Mouse (Mus musculus): Measurements from ENCODE around the gene Naa80. TPM values are rescaled to one million over a fixed set of nuclear protein-coding genes. Genes with fewer than 3 reads are reported as not detected.
"Not testable (repeated sequence)": the region's sequence is repeated elsewhere in the genome, so short reads cannot be mapped to it uniquely, and the experiment has no call there.

The Naa80 gene
- total RNA-seq, 2 experiments from 2014 or later = 7.1 to 8.2 TPM

DNA sequence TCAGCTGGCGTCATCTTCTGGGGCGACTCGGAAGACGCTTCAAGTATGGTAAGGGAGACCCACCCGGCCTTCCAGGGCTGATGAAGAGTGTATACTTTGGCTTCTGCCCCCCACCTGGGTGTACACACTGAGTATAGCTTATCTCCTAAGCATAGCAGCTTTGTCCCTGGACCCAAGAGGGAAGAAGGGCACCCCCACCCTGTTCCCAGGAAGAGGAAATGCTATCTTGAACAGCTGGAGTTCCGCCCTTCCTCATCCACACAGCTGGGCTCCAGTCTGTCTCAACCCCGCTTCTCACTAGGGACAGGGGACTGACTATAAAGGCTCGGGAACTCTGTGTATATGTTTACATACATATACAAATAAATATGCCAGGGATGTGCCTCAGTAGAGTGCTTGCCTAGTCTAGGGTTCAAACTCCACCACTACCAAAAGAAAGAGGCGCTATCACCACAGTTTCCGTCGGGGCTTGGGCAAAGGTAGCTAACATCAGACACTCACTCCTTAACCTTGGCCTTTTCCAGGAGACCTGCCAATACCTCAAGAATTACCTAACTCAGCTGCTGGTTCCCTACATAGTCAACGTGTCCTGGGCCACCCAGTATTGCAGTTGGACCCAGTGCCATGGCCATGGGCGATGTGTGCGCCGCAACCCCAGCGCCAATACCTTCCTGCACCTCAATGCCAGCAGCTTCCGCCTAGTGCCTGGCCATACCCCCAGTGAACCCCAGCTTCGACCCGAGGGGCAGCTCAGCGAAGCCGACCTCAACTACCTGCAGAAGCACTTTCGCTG, 7.0 kb upstream of the Naa80 start:
- no peak for ATAC-seq (replicated peaks; ENCODE audit: poor library complexity, severe bottlenecking)

DNA sequence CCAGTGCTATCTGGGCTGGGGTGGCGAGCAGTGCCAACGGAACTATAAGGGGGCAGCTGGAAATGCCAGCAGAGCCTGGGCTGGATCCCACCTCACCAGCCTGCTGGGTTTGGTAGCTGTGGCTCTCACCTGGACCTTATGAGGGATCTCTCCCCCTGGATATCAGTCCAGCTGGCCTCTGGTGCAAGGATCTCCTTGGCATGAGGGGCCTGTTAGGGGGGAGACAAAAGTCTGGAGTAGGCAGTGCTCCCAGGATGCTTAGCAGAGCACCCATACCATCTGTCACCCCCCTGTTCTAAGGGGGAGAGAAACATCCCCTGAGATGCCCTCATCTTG, 6.4 kb upstream of the Naa80 start:
- no peak for ATAC-seq (replicated peaks; ENCODE audit: poor library complexity, severe bottlenecking)

DNA sequence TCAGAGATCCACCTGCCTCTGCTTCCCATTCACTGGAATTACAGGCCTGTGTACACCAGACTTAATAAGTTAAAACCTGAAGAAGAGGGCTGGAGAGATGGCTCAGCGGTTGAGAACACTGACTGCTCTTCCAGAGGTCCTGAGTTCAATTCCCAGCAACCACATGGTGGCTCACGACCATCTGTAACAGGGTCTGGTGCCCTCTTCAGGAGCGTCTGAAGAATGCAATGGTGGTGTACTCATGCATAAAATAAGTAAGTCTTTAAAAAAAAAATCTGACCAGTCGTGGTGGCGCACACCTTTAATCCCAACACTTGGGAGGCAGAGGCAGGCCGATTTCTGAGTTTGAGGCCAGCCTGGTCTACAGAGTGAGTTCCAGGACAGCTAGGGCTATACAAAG, 4.9 kb upstream of the Naa80 start:
- ATAC-seq (replicated peaks; ENCODE audit: poor library complexity, severe bottlenecking) = not testable (repeated sequence)

DNA sequence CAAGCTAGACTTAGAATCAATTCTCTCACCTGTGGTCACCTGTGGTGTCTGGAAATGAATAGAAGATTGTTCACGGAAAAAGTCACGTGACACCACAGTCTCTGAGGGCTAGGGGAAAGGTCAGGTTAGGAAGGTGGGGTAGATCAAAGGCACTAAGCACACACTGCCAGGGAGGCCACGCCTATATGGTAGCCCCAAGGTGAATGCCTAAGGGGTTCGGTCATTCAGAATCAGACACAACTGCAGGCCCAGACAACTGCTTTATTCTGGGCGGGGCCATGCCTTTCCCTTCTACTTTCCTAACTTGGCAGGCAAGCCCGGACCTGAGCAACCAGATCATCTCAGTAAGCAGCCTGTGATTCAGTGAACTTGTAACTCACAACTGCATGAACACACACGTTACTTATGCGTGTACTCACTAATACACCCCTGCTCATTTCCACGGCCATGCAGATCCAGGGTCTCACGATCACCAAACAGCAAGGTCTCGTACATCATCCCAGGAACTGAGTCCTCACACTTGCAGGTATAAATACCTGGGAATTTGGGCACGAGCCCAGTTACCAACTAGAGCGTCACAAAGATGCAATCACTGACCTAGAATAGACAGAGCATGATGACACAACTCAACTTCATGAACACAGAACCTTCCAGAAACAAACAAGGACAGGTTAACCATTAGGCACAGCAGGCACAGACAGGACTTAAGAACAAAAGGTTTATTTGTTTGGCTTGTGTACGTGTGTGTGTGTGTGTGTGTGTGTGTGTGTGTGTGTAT, 2.9 kb upstream of the Naa80 start:
- no peak for ATAC-seq (replicated peaks; ENCODE audit: poor library complexity, severe bottlenecking)

DNA sequence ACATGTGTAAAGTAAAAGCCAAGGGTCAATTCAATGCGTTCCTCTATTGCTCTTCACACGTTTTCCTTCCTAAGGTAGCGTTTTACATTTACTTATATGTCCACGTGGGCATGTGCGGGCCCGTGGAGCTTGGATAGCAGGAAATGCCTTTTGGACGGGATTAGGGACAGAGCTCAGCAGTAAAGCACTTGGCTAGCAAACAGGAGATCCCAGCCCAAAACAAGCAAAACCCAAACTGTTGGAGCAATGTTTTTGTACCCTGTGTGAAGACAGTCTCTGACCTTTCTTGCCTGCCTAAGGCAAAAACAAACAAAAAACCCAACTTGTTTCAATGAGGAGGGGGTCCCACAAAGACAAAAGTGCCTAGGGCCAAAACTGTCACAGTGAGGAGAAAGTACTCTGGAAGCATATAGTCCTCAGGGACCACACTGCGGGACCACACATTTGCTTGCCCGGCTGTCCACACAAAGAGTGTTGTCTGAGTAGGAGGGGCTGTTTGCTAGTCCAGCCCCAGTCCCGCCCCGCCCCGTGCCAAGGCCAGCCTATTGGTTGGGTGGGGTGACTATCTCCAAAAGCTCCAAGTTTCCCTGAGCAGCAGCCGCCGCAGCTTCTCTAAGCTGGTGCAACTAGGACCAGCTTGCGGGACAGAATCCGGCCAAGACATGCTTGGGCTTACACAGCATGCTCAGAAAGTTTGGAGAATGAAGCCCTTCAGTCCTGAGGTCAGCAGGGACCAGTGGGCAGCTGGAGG, 2.2 kb upstream of the Naa80 start, which contains the start of gene Hyal1:
TSS of gene Hyal1 (plus strand) at position 571 of the 751 bp plus-strand sequence.
- peak; percentile 66 for ATAC-seq (replicated peaks; ENCODE audit: poor library complexity, severe bottlenecking)

DNA sequence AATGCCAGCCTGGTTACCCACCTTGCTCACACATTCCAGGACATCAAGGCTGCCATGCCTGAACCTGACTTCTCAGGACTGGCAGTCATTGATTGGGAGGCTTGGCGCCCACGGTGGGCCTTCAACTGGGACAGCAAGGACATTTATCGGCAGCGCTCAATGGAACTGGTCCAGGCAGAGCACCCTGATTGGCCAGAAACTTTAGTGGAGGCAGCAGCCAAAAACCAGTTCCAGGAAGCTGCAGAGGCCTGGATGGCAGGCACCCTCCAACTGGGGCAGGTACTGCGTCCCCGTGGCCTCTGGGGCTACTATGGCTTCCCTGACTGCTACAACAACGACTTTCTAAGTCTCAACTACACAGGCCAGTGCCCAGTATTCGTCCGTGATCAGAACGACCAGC, 816 bp upstream of the Naa80 start:
- ATAC-seq (replicated peaks; ENCODE audit: poor library complexity, severe bottlenecking) = no peak

DNA sequence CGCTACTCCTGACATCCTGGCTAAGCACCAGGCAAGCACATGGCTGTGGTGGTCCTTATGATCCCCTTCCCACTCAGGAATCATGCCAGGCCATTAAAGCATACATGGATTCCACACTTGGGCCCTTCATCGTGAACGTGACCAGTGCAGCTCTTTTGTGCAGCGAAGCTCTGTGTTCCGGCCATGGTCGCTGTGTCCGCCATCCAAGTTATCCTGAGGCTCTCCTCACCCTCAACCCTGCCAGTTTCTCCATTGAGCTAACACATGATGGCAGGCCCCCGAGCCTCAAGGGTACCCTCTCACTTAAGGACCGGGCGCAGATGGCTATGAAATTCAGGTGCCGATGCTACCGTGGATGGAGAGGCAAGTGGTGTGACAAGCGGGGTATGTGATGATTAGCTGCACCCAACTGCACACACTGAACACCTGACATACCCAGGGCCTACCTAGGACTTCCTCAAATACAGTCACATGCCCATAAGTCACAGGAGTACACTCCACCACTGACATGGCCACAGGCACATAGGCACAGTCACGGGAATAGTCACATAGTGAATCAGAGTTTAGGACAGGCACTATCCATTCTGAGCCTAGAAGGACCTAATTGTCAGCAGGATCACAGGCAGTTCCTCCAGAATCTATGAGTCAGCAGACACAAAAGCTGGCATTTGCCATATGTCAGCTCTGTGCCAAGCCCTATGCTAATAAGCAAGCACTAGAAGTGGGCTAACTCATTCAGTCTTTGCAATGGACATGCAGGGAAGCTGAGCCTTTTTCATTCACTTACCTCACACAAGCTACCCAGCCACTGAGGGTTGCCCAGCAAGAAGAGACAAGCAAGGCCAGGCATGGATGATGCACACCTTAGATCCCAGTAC, 575 bp downstream of the Naa80 start:
- no peak for ATAC-seq (replicated peaks; ENCODE audit: poor library complexity, severe bottlenecking)

DNA sequence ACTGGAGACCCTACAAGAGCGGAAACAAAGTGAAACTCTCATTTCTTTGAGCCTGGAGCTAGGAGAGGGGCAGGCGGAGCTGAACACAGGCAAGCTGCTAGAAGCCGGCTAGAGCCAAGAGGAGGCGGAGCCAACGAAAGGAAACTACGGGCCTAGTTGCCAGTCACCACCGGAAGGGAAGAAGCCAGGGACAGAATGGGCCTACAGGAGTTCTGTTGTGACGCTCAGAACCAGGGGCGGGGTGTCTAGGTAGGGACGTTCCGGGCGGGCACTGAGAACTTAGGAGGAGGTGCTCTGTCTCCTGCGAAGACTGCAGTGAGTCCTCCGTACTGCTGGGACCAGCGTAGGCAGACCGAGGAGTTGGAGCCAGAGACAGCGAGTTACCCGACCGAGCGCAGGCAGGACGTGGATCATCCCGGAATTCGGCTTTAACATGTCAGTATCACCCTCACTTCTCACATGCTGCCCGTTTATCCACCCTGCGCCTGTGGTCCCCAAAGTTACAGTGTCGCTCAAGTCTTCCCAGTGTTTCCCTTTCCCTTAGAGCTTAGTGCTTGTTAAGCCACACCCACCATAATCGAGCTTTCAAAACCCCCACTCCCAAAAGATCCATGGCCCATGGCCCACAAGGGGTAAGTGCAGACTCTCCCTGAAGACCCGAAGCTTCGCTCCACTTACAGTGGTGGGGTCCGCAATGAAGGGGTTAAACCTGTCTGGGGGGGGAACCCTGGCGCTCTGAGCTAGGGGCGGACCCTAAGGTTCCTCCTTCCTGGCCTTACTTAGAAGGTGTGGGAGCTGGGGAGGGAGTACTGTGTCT, 2.0 kb downstream of the Naa80 start, which contains the start of gene Hyal3:
TSS of gene Hyal3 (plus strand) at position 318 of the 817 bp plus-strand sequence.
- peak; percentile 78 for ATAC-seq (replicated peaks; ENCODE audit: poor library complexity, severe bottlenecking)

DNA sequence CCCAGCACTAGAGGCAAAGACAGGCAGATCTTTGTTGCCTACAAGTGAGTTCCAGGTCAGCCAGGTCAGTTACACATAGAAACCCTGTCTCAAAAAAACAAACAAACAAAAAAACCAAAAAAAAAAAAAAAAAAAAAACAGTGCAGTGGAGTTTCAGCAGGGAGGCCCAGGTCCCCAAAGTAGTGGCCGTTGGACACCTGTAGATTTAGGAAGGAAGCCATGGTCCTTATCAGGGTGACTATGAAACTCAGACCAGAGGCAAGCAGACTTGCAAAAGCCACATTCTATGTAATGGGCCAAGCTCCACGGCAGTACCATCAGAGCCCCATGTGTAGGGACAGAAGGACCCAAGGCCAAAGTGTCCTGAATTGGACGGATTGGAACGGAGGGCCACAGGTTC, 2.9 kb downstream of the Naa80 start:
- ATAC-seq (replicated peaks; ENCODE audit: poor library complexity, severe bottlenecking) = no peak

DNA sequence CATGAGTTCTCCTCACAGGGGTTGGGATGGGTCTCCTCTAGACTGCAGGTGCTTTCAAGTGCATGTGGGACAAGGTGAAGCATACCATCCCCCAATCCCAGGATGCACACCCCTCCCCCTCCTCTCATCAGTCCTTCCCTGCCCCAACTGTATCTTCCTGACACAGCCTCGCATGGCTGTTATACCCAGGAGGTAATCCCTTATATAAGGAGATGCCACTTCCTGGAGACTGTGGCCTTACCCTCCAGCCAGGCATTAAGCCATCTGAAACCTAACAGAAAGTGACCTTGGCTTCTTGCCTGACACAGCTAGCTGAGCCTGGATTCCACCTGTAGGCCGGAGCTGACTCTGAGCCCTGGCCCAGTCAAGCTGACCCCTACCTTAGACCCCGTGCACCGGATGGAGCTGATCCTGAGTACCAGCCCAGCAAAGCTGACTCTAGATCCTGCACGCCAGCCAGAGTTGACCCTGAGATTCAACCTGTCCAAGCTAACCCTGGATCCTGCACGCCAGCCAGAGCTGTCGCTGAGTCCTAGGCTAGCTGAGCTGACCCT, 3.9 kb downstream of the Naa80 start:
- ATAC-seq (replicated peaks; ENCODE audit: poor library complexity, severe bottlenecking) = no peak

DNA sequence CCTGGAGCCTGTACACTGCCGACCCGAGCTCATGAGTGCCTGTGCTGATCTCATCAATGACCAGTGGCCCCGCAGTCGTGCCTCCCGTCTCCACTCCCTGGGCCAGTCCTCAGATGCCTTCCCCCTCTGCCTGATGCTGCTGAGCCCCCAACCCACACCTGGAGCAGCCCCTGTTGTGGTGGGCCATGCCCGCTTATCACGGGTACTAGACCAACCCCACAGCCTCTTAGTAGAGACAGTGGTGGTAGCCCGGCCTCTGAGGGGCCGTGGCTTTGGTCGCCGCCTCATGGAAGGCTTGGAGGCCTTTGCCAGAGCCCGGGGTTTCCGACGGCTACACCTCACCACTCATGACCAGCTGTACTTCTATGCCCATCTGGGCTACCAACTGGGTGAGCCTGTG, 4.5 kb downstream of the Naa80 start:
- no peak for ATAC-seq (replicated peaks; ENCODE audit: poor library complexity, severe bottlenecking)

DNA sequence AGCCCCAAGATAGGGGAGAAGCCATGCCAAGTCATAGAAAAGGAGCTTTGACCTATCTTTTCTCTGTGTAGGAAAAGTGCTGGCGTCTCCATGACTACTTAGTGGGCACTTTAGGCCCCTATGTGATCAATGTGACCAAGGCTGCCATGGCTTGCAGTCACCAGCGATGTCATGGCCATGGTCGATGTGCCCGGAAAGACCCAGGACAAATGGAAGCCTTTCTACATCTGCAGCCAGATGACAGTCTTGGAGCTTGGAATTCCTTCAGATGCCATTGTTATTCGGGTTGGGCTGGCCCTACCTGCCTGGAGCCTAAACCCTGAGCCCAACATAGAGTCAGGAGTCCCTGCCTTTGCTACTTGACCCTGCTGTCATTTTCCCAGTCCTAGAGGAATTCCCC, 7.8 kb downstream of the Naa80 start:
- ATAC-seq (replicated peaks; ENCODE audit: poor library complexity, severe bottlenecking) = no peak

DNA sequence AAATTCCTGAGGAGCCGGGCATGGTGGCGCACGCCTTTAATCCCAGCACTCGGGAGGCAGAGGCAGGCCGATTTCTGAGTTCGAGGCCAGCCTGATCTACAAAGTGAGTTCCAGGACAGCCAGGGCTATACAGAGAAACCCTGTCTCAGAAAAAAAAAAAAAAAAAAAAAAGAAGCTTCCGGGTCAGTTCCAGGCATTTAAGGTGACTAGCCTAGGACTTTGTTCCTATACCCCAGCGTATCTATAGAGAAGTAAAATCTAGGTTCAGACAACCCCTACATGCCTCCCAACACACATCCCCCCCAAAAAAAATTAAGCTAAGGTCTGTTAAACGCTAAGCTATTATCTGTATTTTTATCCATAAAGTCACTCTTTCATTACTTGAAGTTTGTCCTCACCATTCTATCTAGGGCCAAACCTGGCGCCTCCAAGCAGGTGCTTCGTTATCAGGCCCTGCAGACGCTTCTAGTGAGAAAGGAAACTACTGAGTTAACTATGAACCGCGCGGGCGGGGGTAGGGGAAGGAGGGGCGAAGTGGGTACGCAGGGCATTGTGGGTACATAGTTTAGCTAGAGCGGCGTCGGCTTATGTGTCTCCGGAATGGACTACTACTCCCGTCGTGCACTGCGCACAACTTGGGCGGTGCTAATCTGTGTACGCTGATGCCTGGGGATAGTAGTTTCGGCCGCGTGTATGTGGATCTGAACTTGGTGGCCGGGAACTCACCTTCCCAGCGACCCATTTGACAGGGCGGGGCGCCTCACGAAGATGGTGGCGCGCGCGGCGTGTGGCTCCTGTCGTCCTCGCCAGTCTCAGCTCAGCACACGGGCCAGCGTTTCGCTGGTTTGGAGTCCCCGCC, 8.5 kb downstream of the Naa80 start, which contains the start of gene Ifrd2:
TSS of gene Ifrd2 (plus strand) at position 669 of the 859 bp plus-strand sequence.
- peak; percentile 94 for ATAC-seq (replicated peaks; ENCODE audit: poor library complexity, severe bottlenecking)

DNA sequence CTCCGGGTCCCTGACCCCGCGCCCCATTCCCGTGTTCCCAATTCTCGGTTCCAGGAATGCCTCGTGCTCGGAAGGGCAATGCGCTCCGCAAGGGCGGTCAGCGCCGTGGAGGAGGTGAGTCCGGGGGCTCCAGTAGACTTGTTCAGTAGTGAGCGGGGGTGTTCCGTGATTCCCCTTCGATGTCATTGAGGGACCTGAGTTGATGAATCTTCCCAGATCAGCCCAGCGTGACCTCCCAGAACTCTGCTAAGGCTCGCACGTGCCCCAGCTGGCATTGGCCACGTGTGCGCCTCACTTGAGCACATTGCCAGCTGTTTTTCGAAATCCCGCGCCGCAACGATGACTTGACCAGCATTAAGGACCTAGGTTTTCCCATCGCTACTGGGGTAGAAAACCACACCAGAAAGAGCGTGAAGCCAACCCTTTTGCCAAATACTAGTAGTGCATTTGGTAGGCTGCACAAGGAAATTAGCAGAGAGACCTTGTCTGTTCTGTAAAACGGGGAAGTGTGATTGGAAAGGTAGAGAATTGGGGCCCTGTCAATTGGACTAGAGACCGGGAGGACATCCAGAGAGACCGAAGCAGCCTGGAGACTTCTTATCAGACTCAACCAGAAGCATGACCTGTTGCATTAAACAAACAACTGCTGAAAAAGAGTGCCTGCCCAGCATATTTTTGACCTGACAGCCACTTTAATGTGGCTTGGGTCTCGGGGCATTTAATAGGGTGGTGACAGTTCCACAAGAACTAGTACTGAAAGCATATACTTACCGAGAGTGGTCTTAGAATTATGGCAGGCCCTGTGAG, 9.3 kb downstream of the Naa80 start:
- ATAC-seq (replicated peaks; ENCODE audit: poor library complexity, severe bottlenecking) = peak; percentile 26

DNA sequence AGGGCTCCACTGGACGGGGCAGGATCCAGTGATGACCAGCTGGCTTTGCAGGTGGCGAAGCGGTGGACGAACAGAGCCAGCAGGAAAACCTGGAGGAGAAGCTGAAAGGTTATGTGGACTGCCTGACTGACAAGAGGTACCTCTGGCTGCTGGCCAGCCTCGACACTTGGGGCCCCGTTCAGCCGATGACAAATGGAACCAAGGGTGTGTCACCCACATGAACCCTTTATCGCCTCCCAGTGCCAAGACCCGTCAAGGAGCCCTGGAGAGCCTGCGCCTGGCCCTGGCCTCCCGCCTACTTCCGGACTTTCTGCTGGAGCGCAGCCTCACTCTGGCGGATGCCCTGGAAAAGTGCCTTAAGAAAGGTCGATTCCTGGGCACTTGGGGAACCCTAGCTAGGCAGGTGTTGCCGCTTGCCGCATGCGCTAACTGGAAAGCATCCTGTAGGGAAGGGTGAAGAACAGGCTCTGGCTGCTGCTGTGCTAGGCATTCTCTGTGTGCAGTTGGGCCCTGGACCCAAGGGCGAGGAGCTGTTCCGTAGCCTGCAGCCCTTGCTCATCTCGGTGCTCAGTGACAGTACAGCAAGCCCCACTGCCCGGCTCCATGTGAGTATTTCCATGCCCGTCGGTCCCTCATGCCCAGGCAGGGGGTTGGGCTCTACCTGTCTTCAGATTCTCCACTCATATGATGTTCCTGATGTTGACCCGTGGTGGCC, 11.5 kb downstream of the Naa80 start:
- no peak for ATAC-seq (replicated peaks; ENCODE audit: poor library complexity, severe bottlenecking)

DNA sequence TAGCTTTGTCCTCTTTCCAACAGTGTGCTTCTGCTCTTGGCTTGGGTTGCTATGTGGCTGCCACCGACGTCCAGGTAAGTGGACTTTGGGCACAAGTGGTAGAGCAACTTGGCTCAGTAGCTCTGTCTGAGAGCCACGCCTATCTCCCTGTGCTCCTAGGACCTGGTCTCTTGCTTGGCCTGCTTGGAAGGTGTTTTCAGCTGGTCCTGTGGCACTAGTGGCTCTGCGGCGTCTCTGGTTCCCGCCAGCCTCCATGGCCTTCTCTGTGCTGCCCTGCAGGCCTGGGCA, 12.0 kb downstream of the Naa80 start:
- ATAC-seq (replicated peaks; ENCODE audit: poor library complexity, severe bottlenecking) = no peak

All from granulocyte monocyte progenitor cell, adult 5-6 weeks (primary cell).